Mouse (Mus musculus) lung, embryonic 14.5 days (tissue): ENCODE measurements at regions not wholly inside any gene's neighbourhood (a gene's known extent, or its start where the extent isn't known, plus 50 kb on each side); places are given as distances from the start of the nearest gene placed in this dataset.

Experiments
- ATAC-seq: fragments of 200-750 bp; cut with Nextera tagmentation; 2 replicates; pipeline ENCODE4 v1.8.0; 2017; ENCODE audit warnings: mild to moderate bottlenecking, moderate TSS enrichment, moderate library complexity; ENCODE audit not compliant: insufficient read depth
- DNase-seq: peaks from one replicate; pipeline ENCODE4 v3.0.0-alpha.2; 2015
- H3K27ac ChIP-seq: fragments of 300-500 bp; sonication (generic); 2 replicates; pipeline ENCODE4 v1.5.1; 2014; ENCODE audit warnings: low read depth, mild to moderate bottlenecking, moderate library complexity
- H3K27me3 ChIP-seq: fragments of 300-500 bp; sonication (generic); 2 replicates; pipeline ENCODE4 v1.6.1; 2014; ENCODE audit warnings: low read length, control low read depth; ENCODE audit not compliant: insufficient read depth
- H3K36me3 ChIP-seq: fragments of 300-500 bp; sonication (generic); 2 replicates; pipeline ENCODE4 v1.6.1; 2014; ENCODE audit warnings: control low read depth; ENCODE audit not compliant: insufficient read depth
- H3K4me1 ChIP-seq: fragments of 300-500 bp; sonication (generic); 2 replicates; pipeline ENCODE4 v1.6.1; 2014; ENCODE audit warnings: antibody characterized with exemption, control low read depth; ENCODE audit not compliant: insufficient read depth
- H3K4me2 ChIP-seq: fragments of 300-500 bp; sonication (generic); 2 replicates; pipeline ENCODE4 v1.6.1; 2014; ENCODE audit warnings: mild to moderate bottlenecking
- H3K4me3 ChIP-seq: fragments of 300-500 bp; sonication (generic); 2 replicates; pipeline ENCODE4 v1.5.1; 2014; ENCODE audit warnings: low read depth, low read length
- H3K9ac ChIP-seq: fragments of 300-500 bp; sonication (generic); 2 replicates; pipeline ENCODE4 v1.6.1; 2014
- H3K9me3 ChIP-seq: fragments of 300-500 bp; sonication (generic); 2 replicates; pipeline ENCODE4 v1.6.1; 2016; ENCODE audit warnings: low read depth, low read length, control low read depth
- CTCF ChIP-seq: IDR thresholded peaks from 2 replicates; pipeline ENCODE4 v1.5.1; 2016; ENCODE audit warnings: antibody characterized with exemption, low read depth
- WGBS: fragments of 180-500 bp; shearing (Covaris S2); extraction: QIAGEN DNeasy Blood & Tissue Kit; methylation state at CpG from one replicate; pipeline ENCODE4 v1.1.7; 2014; 5-methylcytosine and 5-hydroxymethylcytosine counted together

DNA sequence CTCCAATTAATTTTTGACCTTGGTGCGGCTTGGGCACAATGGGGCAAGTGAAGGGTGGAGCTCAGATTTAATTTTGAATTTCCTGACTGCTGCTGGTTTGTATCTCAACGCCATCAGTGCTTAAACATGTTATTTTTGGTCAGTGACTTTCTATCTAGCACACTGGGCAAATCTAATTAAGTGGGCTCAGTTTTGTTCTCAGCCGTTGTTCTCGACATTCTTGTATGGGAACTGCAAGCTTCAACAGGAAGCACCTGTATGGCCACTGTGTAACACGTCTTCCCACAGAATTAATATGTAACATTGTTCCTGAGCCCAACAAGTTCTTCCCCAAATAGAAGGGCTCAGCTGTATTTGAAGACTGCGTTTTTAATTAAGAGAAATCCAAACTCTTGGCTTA lies 105.7 kb upstream of the Ednrb start:
- WGBS, result 54% methylated on average over 6 of the region's 6 CpGs
- Histone ChIP-seq H3K9me3 (no peaks in the 10 kb centered on the region), H3K4me3 (no peak overlapping the region), H3K9ac (no peak overlapping the region), H3K4me2 (no peak overlapping the region), H3K27ac (no peak overlapping the region), H3K27me3 (no peaks in the 10 kb centered on the region), H3K36me3 (no peaks in the 10 kb centered on the region), H3K4me1 (no peaks in the 10 kb centered on the region)
- no peak for TF ChIP-seq CTCF
- ATAC-seq (peak; percentile 35), DNase-seq (peak; percentile 50)

DNA sequence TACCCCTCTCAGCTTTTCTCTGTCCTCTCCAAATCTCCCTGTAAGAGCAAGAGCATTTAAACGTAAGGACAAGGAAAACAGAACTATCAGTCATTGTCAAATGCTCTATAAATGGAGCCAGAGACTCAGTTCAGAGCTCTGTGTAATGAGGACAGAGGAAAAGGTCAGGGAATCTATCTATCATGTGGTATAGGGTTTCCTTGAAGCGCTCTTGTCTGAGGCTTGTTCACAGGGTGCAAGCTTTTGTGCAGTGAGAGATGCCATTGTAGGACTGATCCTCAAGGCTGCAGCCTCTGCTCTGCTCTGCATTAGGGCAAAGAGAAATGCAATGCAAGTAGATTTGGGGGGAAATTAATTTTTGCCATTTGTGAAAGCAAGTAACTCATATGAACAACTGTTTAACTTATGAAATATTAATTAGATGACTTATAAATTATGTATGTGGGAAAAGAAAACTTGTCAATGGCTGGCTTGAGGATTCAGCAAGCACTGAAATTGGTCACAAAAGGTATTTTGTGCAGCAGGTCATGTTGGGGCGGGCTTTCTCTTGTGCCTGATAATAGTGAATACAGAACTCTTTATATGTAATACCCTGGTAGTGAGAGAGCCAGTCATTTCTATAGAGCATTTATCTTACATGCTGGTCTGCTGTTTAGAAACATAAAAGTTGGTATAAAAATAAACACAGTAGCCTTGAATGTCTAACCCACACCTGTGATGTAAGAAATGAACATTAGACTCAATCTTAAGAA lies 104.0 kb upstream of the Ednrb start:
- Histone ChIP-seq H3K4me3 (no peak overlapping the region), H3K36me3 (no peaks in the 10 kb centered on the region), H3K27ac (no peak overlapping the region), H3K9me3 (no peaks in the 10 kb centered on the region), H3K27me3 (no peaks in the 10 kb centered on the region), H3K4me2 (no peak overlapping the region), H3K9ac (no peak overlapping the region), H3K4me1 (no peaks in the 10 kb centered on the region)
- no peak for TF ChIP-seq CTCF
- 34% methylated on average over 3 of the region's 3 CpGs for WGBS
- DNase-seq, result no peak
- ATAC-seq, result no peak

DNA sequence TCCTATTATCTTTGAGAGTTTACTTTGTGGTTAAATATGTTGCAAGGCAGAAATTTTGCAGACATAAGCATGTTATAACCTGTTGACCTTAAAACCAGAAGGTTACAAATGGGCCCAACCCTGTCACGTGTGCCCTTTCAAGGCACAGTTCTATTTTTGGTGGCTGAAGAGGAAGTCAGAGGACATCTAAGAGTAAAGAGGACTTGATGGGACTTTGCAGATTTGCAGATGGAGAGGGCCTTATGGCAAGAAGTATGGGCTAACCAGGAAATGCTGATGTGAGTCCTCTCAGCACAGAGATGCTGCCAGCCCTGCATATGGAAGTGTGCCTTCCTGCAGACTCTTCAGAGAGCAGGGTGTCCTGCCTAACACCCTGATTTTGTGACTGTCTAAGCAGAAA lies 101.6 kb upstream of the Ednrb start:
- Histone ChIP-seq H3K9ac (no peak overlapping the region), H3K36me3 (no peaks in the 10 kb centered on the region), H3K4me3 (no peak overlapping the region), H3K27me3 (no peaks in the 10 kb centered on the region), H3K4me2 (no peak overlapping the region), H3K27ac (no peak overlapping the region), H3K4me1 (no peaks in the 10 kb centered on the region), H3K9me3 (no peaks in the 10 kb centered on the region)
- TF ChIP-seq CTCF, result no peak
- DNase-seq (no peak), ATAC-seq (no peak)
- WGBS, result 37% methylated on average over 1 of the region's 1 CpGs

DNA sequence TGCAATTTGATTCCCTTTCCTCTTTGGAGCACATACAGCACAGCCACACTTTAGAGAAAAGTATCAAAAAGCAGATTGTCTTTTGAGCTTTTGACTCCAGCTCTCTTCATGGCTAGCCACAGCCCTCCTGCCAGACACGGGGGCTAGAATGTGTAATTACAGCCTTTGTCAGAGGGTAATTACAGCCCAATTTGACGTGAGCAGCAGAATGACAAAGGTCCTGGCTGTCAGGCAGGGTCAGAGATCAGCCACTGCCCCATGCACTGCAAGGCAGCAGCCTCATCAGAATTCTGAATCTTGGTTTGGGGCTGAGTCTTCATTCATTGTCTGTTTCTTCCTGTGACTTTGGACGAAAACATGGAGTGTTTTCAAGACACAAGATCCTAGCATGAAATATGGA lies 95.7 kb upstream of the Ednrb start:
- DNase-seq (no peak), ATAC-seq (no peak)
- H3K4me3 ChIP-seq, result no peak overlapping the region
- H3K9me3 ChIP-seq, result no peaks in the 10 kb centered on the region
- no peaks in the 10 kb centered on the region for H3K4me1 ChIP-seq
- H3K36me3 ChIP-seq, result no peaks in the 10 kb centered on the region
- no peak overlapping the region for H3K4me2 ChIP-seq
- no peaks in the 10 kb centered on the region for H3K27me3 ChIP-seq
- no peak for TF ChIP-seq CTCF
- H3K9ac ChIP-seq, result no peak overlapping the region
- WGBS, result 17% methylated on average over 3 of the region's 3 CpGs
- no peak overlapping the region for H3K27ac ChIP-seq

DNA sequence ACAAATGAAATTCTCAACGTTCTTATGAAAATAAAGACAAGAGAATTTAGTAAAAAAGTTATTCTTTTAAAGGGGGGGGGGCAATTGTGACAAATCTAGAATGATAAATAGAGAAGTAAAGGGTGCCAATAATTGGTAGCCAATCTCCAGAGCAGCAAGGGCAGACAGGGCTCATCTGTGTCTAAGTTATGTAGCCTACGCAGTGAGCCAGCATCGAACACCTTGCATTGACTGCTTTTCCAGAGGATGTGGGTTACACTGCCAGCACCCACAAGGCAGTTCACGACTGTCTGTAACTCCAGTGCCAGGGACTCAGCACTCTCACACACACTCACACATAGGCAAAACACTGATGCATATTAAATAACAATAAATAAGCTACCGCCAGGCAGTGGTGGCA lies 94.7 kb upstream of the Ednrb start:
- DNase-seq (no peak), ATAC-seq (no peak)
- no peaks in the 10 kb centered on the region for H3K36me3 ChIP-seq
- H3K27ac ChIP-seq, result no peak overlapping the region
- no peak overlapping the region for H3K9ac ChIP-seq
- no peaks in the 10 kb centered on the region for H3K9me3 ChIP-seq
- 79% methylated on average over 5 of the region's 5 CpGs for WGBS
- H3K4me1 ChIP-seq, result no peaks in the 10 kb centered on the region
- no peak overlapping the region for H3K4me2 ChIP-seq
- no peak for TF ChIP-seq CTCF
- H3K4me3 ChIP-seq, result no peak overlapping the region
- no peaks in the 10 kb centered on the region for H3K27me3 ChIP-seq

DNA sequence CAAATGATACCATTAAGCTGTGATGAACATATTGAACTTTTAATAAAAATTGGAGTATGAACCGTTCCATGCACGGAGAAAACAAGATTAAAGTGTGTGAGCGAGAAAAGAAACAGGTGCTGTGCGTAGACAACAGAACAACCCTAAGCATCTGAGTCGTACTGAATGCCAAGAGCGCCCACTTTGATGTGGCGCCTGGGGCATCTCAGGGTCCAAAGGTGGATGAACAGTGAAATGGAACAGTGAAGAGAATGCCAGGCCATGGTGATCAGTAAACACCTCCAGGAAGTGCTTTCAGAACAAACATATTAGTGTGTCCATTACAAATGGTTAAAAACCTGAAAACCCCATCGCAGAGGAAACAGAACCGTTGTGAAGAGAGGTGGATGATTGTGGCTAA lies 94.0 kb upstream of the Ednrb start:
- H3K4me3 ChIP-seq, result no peak overlapping the region
- no peaks in the 10 kb centered on the region for H3K27me3 ChIP-seq
- H3K4me2 ChIP-seq, result no peak overlapping the region
- H3K4me1 ChIP-seq, result no peaks in the 10 kb centered on the region
- WGBS, result 85% methylated on average over 9 of the region's 9 CpGs
- H3K27ac ChIP-seq, result no peak overlapping the region
- no peaks in the 10 kb centered on the region for H3K9me3 ChIP-seq
- DNase-seq (no peak), ATAC-seq (no peak)
- H3K36me3 ChIP-seq, result no peaks in the 10 kb centered on the region
- no peak overlapping the region for H3K9ac ChIP-seq
- no peak for TF ChIP-seq CTCF

DNA sequence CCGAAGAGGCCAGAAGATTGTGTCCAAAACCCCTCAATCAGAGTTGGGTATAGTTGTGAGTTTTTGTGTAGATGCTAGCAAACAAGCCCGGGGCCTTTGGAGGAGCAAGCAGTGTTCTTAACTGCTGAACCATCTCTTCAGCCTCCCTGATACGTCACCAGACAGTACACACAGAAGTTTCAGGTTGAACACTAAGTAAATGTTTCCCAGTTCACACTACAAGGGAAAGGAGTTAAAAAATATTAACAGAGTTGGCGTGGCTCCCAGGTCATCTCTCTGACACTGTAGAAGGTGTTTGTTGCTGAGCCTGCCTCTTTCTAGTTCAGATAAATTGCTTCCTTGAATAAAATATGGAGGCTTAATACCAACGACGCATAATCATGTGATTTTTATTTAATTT lies 93.5 kb upstream of the Ednrb start:
- no peak for DNase-seq
- H3K27ac ChIP-seq, result no peak overlapping the region
- H3K9ac ChIP-seq, result no peak overlapping the region
- H3K4me3 ChIP-seq, result no peak overlapping the region
- no peaks in the 10 kb centered on the region for H3K36me3 ChIP-seq
- H3K9me3 ChIP-seq, result no peaks in the 10 kb centered on the region
- no peaks in the 10 kb centered on the region for H3K27me3 ChIP-seq
- WGBS, result 79% methylated on average over 6 of the region's 6 CpGs
- no peaks in the 10 kb centered on the region for H3K4me1 ChIP-seq
- ATAC-seq, result no peak
- no peak for TF ChIP-seq CTCF
- H3K4me2 ChIP-seq, result no peak overlapping the region
